Mouse (Mus musculus) B cell, adult 62 days (primary cell): ENCODE data around the gene Gm28434. TPM values are rescaled to one million over a fixed set of nuclear protein-coding genes. Genes with fewer than 3 reads are reported as not detected.

Experiments used
- total RNA-seq: library from RNA; stranded (reverse); gene quantifications from 4 replicates; pipeline ENCODE4 v1.2.4, GENCODE M21; 2023

The Gm28434 gene
- total RNA-seq = not detected in 4 replicates

DNA sequence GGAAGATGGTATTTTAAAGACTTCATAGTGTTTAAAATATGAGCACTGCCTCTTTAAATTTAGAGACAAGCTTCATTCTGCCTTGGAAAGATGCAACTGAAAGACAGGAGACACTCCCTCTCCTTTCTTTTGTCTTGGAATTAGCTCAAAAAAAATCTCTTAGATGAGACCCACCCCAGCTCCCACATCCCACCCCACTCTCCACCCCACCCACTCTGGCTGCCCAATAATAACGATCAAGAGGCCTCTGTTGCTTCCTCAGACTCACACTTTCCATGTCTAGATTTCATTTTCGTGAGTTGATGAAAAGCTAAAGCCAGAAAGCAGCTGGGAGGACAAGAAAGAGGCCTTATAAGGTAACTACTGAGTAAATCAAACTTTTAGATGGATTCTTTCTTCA lies at the start of gene Gm28434, which contains the start of gene 2310003L06Rik:
Gene Gm28434 (plus strand): TSS at position 317 of the 400 bp plus-strand sequence.
Gene 2310003L06Rik (plus strand): TSS at position 259 of the 400 bp plus-strand sequence.

DNA sequence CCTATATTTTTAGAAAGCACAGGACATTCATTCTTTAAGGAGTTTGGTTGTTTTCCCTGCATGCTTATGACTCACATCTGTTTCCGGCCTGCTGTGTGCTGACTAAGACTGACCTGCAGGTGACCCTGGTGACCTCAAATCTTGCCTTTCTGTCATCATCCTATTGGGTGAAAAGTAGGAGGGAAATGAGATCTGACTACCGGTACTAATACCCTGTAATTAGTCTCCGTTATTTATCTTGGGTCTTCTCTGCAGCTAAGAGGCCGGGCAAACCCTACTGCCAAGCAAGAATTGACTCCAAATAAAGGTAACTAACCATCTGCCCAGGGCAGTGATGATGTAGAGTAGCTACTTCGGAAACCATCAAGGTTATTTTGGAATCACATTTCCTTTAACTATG lies 43.9 kb upstream of the Gm28434 start, which contains the start of gene Csn3:
Gene Csn3 (plus strand): TSS at position 208 of the 400 bp plus-strand sequence.

GRCm38 (mm10) chr5:87979139-87979538 lies 9.8 kb downstream of the Gm28434 start, which contains the start of gene Cabs1:
Gene Cabs1, plus strand, starts transcription at chr5:87979439.

DNA sequence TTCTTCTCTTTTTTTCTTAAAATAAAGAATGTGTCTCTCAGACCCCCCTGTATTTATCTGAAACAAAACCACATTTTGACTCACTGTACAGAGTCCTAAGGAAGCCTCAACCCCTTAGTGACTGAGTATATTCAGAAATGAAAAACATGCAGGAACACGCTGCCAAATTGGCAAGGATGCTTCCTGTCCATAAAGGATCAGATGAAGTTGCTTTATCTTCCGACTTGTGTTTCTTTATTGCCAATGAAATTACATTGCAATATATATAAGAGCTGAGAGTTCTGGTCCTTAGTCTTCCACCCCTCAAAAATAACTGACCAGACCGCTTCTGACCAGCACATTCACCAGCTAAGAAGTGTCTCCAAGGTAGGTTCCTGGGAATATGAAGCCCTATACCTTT lies 32.9 kb downstream of the Gm28434 start, which contains the start of gene Smr3a:
Gene Smr3a (plus strand): TSS at position 301 of the 400 bp plus-strand sequence.

Other genes with a start within 250 kb of the Gm28434 start
- gene Csn1s2a, start 194.9 kb upstream of the Gm28434 start, total RNA-seq = not detected in 4 replicates
- gene Csn1s2b, start 161.4 kb upstream of the Gm28434 start, total RNA-seq = not detected in 4 replicates
- gene Prr27, start 143.8 kb upstream of the Gm28434 start, total RNA-seq = not detected in 4 replicates
- not detected in 4 replicates for gene Odam, start 84.5 kb upstream of the Gm28434 start, total RNA-seq
- gene Csn3, start 43.9 kb upstream of the Gm28434 start, total RNA-seq = not detected in 4 replicates
- not detected in 4 replicates for gene 2310003L06Rik, start 58 bp upstream of the Gm28434 start, total RNA-seq
- not detected in 4 replicates for gene Cabs1, start 9.9 kb downstream of the Gm28434 start, total RNA-seq
- gene Smr3a, start 33.0 kb downstream of the Gm28434 start, total RNA-seq = not detected in 4 replicates
- gene Smr2, start 117.0 kb downstream of the Gm28434 start, total RNA-seq = not detected in 4 replicates
- not detected in 4 replicates for gene Gm11116, start 142.0 kb downstream of the Gm28434 start, total RNA-seq
- gene Gm11115, start 184.6 kb downstream of the Gm28434 start, total RNA-seq = not detected in 4 replicates